Mouse (Mus musculus): ENCODE measurements around the gene Lrriq1. TPM values are rescaled to one million over a fixed set of nuclear protein-coding genes. Genes with fewer than 3 reads are reported as not detected.

The Lrriq1 gene
- polyA plus RNA-seq, 1 experiment from 2014 or later = 5.7 TPM

DNA sequence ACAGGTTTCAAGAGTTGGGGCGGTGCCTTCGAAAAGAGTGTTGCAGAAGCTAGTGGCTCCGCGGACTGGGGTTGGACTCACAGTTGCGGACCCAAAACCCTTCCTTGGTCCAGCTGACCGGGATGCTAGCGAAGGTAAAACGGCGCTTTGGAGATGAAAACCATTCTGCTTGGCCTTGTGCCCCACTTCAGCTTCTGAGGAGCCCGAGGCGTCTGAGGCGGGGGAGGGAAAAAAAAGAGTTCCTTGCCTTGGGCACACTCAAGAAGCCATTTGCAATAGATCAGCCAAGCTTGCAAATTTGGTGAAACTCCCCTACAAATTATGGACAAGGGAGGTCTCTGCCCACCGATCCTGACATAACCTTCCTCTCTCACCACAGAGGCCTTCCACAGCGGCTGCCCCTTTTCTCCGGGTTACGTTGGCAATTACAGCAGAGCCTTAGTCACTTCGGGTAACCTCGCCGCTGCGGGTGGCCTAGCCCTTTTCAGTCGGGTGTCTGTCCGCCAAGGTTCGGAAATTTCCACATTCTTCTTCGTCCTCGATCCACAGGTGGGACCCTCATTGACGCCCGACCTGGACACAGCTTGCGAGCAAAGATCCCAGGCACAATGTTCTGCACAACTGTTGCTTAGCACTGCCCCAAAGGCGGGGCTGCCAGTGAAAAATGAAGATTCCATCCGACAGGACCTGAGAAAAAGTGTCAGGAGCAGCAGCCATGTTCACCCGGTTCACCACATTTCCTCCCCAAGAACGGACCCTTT is 206.2 kb downstream of the Lrriq1 start, which contains the start of gene Alx1:
Gene Alx1 (minus strand): TSS at position 486 of the 761 bp plus-strand sequence.
- Histone ChIP-seq H3K9ac (ENCODE audit: low read depth, low read length) (no peak within 1 kb of the TSS), H3K4me2 (ENCODE audit: low read length) (no peak within 1 kb of the TSS), H3K27ac (ENCODE audit: low read depth, low read length) (no peak within 1 kb of the TSS), H3K36me3 (ENCODE audit: control insufficient read depth, insufficient read depth, low read length) (no peaks in the 10 kb centered on the region), H3K27me3 (replicated peaks; ENCODE audit: control insufficient read depth, insufficient read depth, low read length) (peaks cover 32% of the 10 kb centered on the region), H3K9me3 (ENCODE audit: control insufficient read depth, low read length) (no peaks in the 10 kb centered on the region), H3K4me1 (ENCODE audit: control insufficient read depth, insufficient read depth, low read depth, low read length) (peaks cover 3% of the 10 kb centered on the region; the same call in 1 of the 2 replicates), H3K4me3 (ENCODE audit: low read length) (no peak within 1 kb of the TSS)
- 1% methylated on average over 32 of the region's 32 CpGs for WGBS
- ATAC-seq = no peak

GRCm38 (mm10) chr10:103029132-103029729 is 206.9 kb downstream of the Lrriq1 start:
- no peak overlapping the region for H3K9ac ChIP-seq (ENCODE audit: low read depth, low read length)
- H3K9me3 ChIP-seq (ENCODE audit: control insufficient read depth, low read length) = no peaks in the 10 kb centered on the region
- no peak overlapping the region for H3K4me2 ChIP-seq (ENCODE audit: low read length)
- peaks cover 3% of the 10 kb centered on the region; the same call in 1 of the 2 replicates for H3K4me1 ChIP-seq (ENCODE audit: control insufficient read depth, insufficient read depth, low read depth, low read length)
- no peak for ATAC-seq
- H3K27me3 ChIP-seq (replicated peaks; ENCODE audit: control insufficient read depth, insufficient read depth, low read length) = peaks cover 26% of the 10 kb centered on the region
- H3K36me3 ChIP-seq (ENCODE audit: control insufficient read depth, insufficient read depth, low read length) = no peaks in the 10 kb centered on the region
- under 1% methylated on average over 23 of the region's 23 CpGs for WGBS
- no peak overlapping the region for H3K4me3 ChIP-seq (ENCODE audit: low read length)
- no peak overlapping the region for H3K27ac ChIP-seq (ENCODE audit: low read depth, low read length)

GRCm38 (mm10) chr10:103028253-103029131 is 207.6 kb downstream of the Lrriq1 start:
- Histone ChIP-seq H3K4me1 (ENCODE audit: control insufficient read depth, insufficient read depth, low read depth, low read length) (peaks cover 3% of the 10 kb centered on the region; the same call in 1 of the 2 replicates), H3K9ac (ENCODE audit: low read depth, low read length) (no peak overlapping the region), H3K27me3 (replicated peaks; ENCODE audit: control insufficient read depth, insufficient read depth, low read length) (peaks cover 29% of the 10 kb centered on the region), H3K4me2 (ENCODE audit: low read length) (peak overlapping the region; percentile 45), H3K9me3 (ENCODE audit: control insufficient read depth, low read length) (no peaks in the 10 kb centered on the region), H3K4me3 (ENCODE audit: low read length) (peak overlapping the region; percentile 25), H3K36me3 (ENCODE audit: control insufficient read depth, insufficient read depth, low read length) (no peaks in the 10 kb centered on the region), H3K27ac (ENCODE audit: low read depth, low read length) (no peak overlapping the region)
- ATAC-seq = peak; percentile 60
- WGBS = under 1% methylated on average over 50 of the region's 50 CpGs

DNA sequence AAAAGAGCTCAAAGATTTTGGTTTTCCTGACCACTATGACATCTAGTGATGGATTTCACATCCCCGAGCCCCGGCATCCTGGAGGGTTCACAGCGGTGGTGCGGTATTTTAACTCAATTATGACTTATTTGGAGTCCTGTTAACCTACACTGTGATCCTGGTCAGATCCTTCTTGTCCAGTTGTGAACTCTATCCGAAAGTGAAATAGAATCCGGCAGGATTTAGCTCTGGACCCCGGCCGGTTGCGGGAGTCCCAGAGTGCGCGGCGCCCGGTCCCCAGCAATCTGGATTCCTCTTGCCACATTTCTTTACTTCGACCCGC is 208.2 kb downstream of the Lrriq1 start:
- Histone ChIP-seq H3K9ac (ENCODE audit: low read depth, low read length) (no peak overlapping the region), H3K4me1 (ENCODE audit: control insufficient read depth, insufficient read depth, low read depth, low read length) (peaks cover 3% of the 10 kb centered on the region; the same call in 1 of the 2 replicates), H3K36me3 (ENCODE audit: control insufficient read depth, insufficient read depth, low read length) (no peaks in the 10 kb centered on the region), H3K9me3 (ENCODE audit: control insufficient read depth, low read length) (no peaks in the 10 kb centered on the region), H3K27ac (ENCODE audit: low read depth, low read length) (no peak overlapping the region), H3K4me2 (ENCODE audit: low read length) (peak overlapping the region; percentile 45; the same call in 1 of the 2 replicates), H3K27me3 (replicated peaks; ENCODE audit: control insufficient read depth, insufficient read depth, low read length) (peaks cover 28% of the 10 kb centered on the region), H3K4me3 (ENCODE audit: low read length) (peak overlapping the region; percentile 25)
- ATAC-seq = peak; percentile 28; the same call in 1 of the 2 replicates
- 1% methylated on average over 15 of the region's 15 CpGs for WGBS

- Histone ChIP-seq H3K27me3 (replicated peaks; ENCODE audit: control insufficient read depth, insufficient read depth, low read length) (peaks cover 27% of the 10 kb centered on the region), H3K36me3 (ENCODE audit: control insufficient read depth, insufficient read depth, low read length) (no peaks in the 10 kb centered on the region), H3K9me3 (ENCODE audit: control insufficient read depth, low read length) (no peaks in the 10 kb centered on the region), H3K27ac (ENCODE audit: low read depth, low read length) (no peak overlapping the region), H3K4me2 (ENCODE audit: low read length) (no peak overlapping the region), H3K4me3 (ENCODE audit: low read length) (no peak overlapping the region), H3K9ac (ENCODE audit: low read depth, low read length) (no peak overlapping the region), H3K4me1 (ENCODE audit: control insufficient read depth, insufficient read depth, low read depth, low read length) (peaks cover 3% of the 10 kb centered on the region; the same call in 1 of the 2 replicates)
- under 1% methylated on average over 20 of the region's 20 CpGs for WGBS
- ATAC-seq = no peak
Observed at GRCm38 (mm10) chr10:103027226-103027930, 208.7 kb downstream of the Lrriq1 start.

DNA sequence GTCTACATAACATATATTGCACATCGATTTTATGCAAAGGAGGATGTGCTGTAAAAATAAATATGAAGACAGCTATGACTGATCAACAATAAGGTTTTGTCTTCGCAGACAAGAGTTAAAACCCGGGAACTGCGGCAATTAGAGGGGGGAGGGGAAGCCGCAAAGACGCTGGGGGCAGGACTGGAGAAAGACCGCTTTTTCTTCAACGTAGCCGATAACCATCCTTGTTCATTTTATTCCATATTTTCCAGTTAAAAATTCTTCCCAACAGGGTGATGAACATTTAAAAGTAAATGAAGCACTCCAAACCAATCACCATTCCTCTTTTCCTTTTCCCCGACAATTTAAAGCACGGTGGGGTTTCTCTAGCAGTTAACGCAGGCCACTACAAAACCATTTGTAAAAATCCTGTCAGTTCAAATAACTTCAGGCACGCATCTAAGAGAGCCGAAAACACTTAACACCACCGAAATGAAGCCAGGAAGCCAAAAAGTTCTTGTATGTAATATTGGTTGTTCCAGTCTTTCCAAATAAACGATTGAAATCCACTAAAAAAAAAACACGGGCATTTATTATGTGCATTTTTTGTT is 209.4 kb downstream of the Lrriq1 start:
- Histone ChIP-seq H3K9ac (ENCODE audit: low read depth, low read length) (no peak overlapping the region), H3K4me3 (ENCODE audit: low read length) (no peak overlapping the region), H3K9me3 (ENCODE audit: control insufficient read depth, low read length) (no peaks in the 10 kb centered on the region), H3K4me1 (ENCODE audit: control insufficient read depth, insufficient read depth, low read depth, low read length) (peaks cover 3% of the 10 kb centered on the region; the same call in 1 of the 2 replicates), H3K4me2 (ENCODE audit: low read length) (no peak overlapping the region), H3K27me3 (replicated peaks; ENCODE audit: control insufficient read depth, insufficient read depth, low read length) (peaks cover 24% of the 10 kb centered on the region), H3K27ac (ENCODE audit: low read depth, low read length) (no peak overlapping the region), H3K36me3 (ENCODE audit: control insufficient read depth, insufficient read depth, low read length) (no peaks in the 10 kb centered on the region)
- under 1% methylated on average over 17 of the region's 17 CpGs for WGBS
- ATAC-seq = no peak

DNA sequence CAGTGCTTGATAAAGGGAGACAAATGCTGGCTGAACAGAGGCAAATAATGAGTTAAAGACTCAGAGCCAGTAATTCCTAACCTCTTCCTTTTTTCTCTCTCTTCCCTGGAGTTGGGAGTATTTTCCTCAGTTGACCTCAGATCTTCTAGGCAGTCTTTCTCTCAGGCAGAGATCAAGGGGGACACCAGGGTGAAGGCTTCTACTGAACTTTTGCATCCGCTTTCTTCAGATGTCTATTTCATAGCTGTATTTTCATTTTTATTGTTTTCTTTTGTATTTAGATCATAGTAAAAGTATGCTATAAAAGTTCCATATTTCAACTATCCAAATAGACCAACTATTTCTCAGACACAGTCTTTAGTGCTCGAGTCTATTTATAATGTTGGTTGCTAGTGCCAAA is 233.6 kb downstream of the Lrriq1 start:
- Histone ChIP-seq H3K4me3 (ENCODE audit: low read length) (no peak overlapping the region), H3K9me3 (ENCODE audit: control insufficient read depth, low read length) (no peaks in the 10 kb centered on the region), H3K4me2 (ENCODE audit: low read length) (no peak overlapping the region), H3K27me3 (replicated peaks; ENCODE audit: control insufficient read depth, insufficient read depth, low read length) (no peaks in the 10 kb centered on the region), H3K4me1 (ENCODE audit: control insufficient read depth, insufficient read depth, low read depth, low read length) (no peaks in the 10 kb centered on the region), H3K27ac (ENCODE audit: low read depth, low read length) (no peak overlapping the region), H3K9ac (ENCODE audit: low read depth, low read length) (no peak overlapping the region), H3K36me3 (ENCODE audit: control insufficient read depth, insufficient read depth, low read length) (no peaks in the 10 kb centered on the region)
- no peak for ATAC-seq
- WGBS = 86% methylated on average over 2 of the region's 2 CpGs

- no peaks in the 10 kb centered on the region for H3K4me1 ChIP-seq (ENCODE audit: control insufficient read depth, insufficient read depth, low read depth, low read length)
- ATAC-seq = no peak
- H3K4me2 ChIP-seq (ENCODE audit: low read length) = no peak overlapping the region
- H3K27ac ChIP-seq (ENCODE audit: low read depth, low read length) = no peak overlapping the region
- no peak overlapping the region for H3K4me3 ChIP-seq (ENCODE audit: low read length)
- no peaks in the 10 kb centered on the region for H3K9me3 ChIP-seq (ENCODE audit: control insufficient read depth, low read length)
- WGBS = 55% methylated on average over 8 of the region's 8 CpGs
- H3K36me3 ChIP-seq (ENCODE audit: control insufficient read depth, insufficient read depth, low read length) = no peaks in the 10 kb centered on the region
- no peak overlapping the region for H3K9ac ChIP-seq (ENCODE audit: low read depth, low read length)
- no peaks in the 10 kb centered on the region for H3K27me3 ChIP-seq (replicated peaks; ENCODE audit: control insufficient read depth, insufficient read depth, low read length)
Observed at GRCm38 (mm10) chr10:103000902-103001301, 235.2 kb downstream of the Lrriq1 start.

Measured in hindbrain, embryonic 16.5 days (tissue).